Mouse (Mus musculus) hindbrain, embryonic 16.5 days (tissue): ENCODE measurements around the gene Bst1. TPM values are rescaled to one million over a fixed set of nuclear protein-coding genes. Genes with fewer than 3 reads are reported as not detected.

Source experiments
- ATAC-seq: fragments of 200-750 bp; cut with Nextera tagmentation; 2 replicates; pipeline ENCODE4 v1.8.0; 2017; ENCODE audit warnings: moderate TSS enrichment, moderate library complexity
- H3K27ac ChIP-seq: fragments of 300-500 bp; sonication (generic); 2 replicates; pipeline ENCODE4 v1.5.1; 2014; ENCODE audit warnings: low read depth, mild to moderate bottlenecking, control low read depth, low read length, moderate library complexity
- H3K27me3 ChIP-seq: fragments of 300-500 bp; sonication (generic); replicated peaks from 2 replicates; pipeline ENCODE4 v1.6.1; 2014; ENCODE audit warnings: low read length; ENCODE audit not compliant: control insufficient read depth, insufficient read depth
- H3K36me3 ChIP-seq: fragments of 300-500 bp; sonication (generic); 2 replicates; pipeline ENCODE4 v1.6.1; 2014; ENCODE audit warnings: mild to moderate bottlenecking, low read length, moderate library complexity, mixed read lengths; ENCODE audit not compliant: control insufficient read depth, insufficient read depth
- H3K4me1 ChIP-seq: fragments of 300-500 bp; sonication (generic); 2 replicates; pipeline ENCODE4 v1.6.1; 2014; ENCODE audit warnings: low read depth, low read length; ENCODE audit not compliant: control insufficient read depth, insufficient read depth
- H3K4me2 ChIP-seq: fragments of 300-500 bp; sonication (generic); 2 replicates; pipeline ENCODE4 v1.6.1; 2014; ENCODE audit warnings: mild to moderate bottlenecking, low read length, control low read depth, moderate library complexity
- H3K4me3 ChIP-seq: fragments of 300-500 bp; sonication (generic); 2 replicates; pipeline ENCODE4 v1.5.1; 2014; ENCODE audit warnings: mild to moderate bottlenecking, low read length, control low read depth, moderate library complexity
- H3K9ac ChIP-seq: fragments of 300-500 bp; sonication (generic); 2 replicates; pipeline ENCODE4 v1.6.1; 2014; ENCODE audit warnings: low read depth, mild to moderate bottlenecking, control low read depth, low read length, moderate library complexity
- H3K9me3 ChIP-seq: fragments of 300-500 bp; sonication (generic); 2 replicates; pipeline ENCODE4 v1.6.1; 2014; ENCODE audit warnings: mild to moderate bottlenecking, low read length, moderate library complexity; ENCODE audit not compliant: control insufficient read depth
- WGBS: fragments of 180-500 bp; shearing (Covaris S2); extraction: QIAGEN DNeasy Blood & Tissue Kit; methylation state at CpG from one replicate; pipeline ENCODE4 v1.1.7; 2014; 5-methylcytosine and 5-hydroxymethylcytosine counted together
- polyA plus RNA-seq: library from polyadenylated mRNA; unstranded; fragments of >200 nt; fragmentation: Nextera tagmentation; extraction: Ambion mirVana; gene quantifications from 2 replicates; pipeline ENCODE4 v1.2.1, GENCODE M21; 2015

Gene Bst1
- polyA plus RNA-seq, 1 experiment from 2014 or later = not detected

- H3K4me2 ChIP-seq = no peak overlapping the region
- H3K9me3 ChIP-seq = peaks cover 2% of the 10 kb centered on the region; the same call in 1 of the 2 replicates
- H3K4me3 ChIP-seq = no peak overlapping the region
- no peaks in the 10 kb centered on the region for H3K36me3 ChIP-seq
- no peak overlapping the region for H3K9ac ChIP-seq
- H3K27me3 ChIP-seq = no peaks in the 10 kb centered on the region
- peaks cover 4% of the 10 kb centered on the region for H3K4me1 ChIP-seq
- no peak overlapping the region for H3K27ac ChIP-seq
- ATAC-seq = no peak
- WGBS = 95% methylated on average over 4 of the region's 4 CpGs
Observed at GRCm38 (mm10) chr5:43786607-43787006, 32.1 kb upstream of the Bst1 start.

- no peaks in the 10 kb centered on the region for H3K4me1 ChIP-seq
- H3K27ac ChIP-seq = no peak overlapping the region
- H3K9ac ChIP-seq = no peak overlapping the region
- ATAC-seq = no peak
- H3K36me3 ChIP-seq = no peaks in the 10 kb centered on the region
- no peaks in the 10 kb centered on the region for H3K27me3 ChIP-seq
- 82% methylated on average over 9 of the region's 9 CpGs for WGBS
- H3K4me3 ChIP-seq = no peak overlapping the region
- no peak overlapping the region for H3K4me2 ChIP-seq
- H3K9me3 ChIP-seq = peaks cover 2% of the 10 kb centered on the region; the same call in 1 of the 2 replicates
Observed at GRCm38 (mm10) chr5:43787976-43788752, 30.5 kb upstream of the Bst1 start.

DNA sequence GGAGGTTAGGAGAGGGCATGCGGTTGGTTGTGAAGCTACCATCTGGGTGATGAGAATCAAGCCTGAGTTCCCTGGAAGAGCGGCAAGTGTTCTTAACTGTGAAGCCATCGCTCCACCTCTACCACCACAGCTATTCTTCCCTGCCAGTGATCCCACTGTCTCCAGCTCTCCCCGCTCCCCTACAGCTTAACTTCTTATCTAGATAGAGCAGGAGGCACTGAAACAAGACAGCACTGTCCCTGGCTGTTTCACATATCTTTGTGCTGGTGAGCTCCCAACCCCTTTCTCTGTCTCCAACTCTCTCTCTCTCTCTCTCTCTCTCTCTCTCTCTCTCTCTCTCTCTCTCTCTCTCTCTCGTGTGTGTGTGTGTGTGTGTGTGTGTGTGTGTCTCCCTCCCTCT is 26.3 kb upstream of the Bst1 start:
- H3K9ac ChIP-seq = no peak overlapping the region
- no peak overlapping the region for H3K27ac ChIP-seq
- ATAC-seq = no peak
- no peak overlapping the region for H3K4me2 ChIP-seq
- 82% methylated on average over 5 of the region's 5 CpGs for whole genome bisulfite sequencing
- no peaks in the 10 kb centered on the region for H3K4me1 ChIP-seq
- H3K4me3 ChIP-seq = no peak overlapping the region
- H3K36me3 ChIP-seq = no peaks in the 10 kb centered on the region
- H3K27me3 ChIP-seq = no peaks in the 10 kb centered on the region
- peaks cover 2% of the 10 kb centered on the region; the same call in 1 of the 2 replicates for H3K9me3 ChIP-seq

DNA sequence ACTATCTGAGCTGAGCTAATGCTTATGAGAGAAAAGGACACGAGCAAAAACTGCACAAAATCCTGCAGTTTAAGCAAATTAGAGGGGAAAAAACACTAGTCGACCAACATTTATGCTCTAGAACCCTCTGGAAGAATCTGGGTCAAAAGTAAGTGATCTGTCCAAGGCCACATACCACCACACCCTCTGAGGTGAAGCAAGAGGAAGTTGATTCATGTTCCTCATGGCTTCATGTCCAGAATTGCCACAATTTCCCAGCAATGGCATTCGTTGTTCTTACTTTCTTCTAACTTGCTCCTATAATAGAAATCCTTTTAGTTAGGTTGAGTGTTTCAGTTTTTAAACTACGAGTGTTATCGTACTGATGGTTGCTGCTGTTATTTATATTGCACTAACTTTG is 19.2 kb upstream of the Bst1 start:
- Histone ChIP-seq H3K4me1 (no peaks in the 10 kb centered on the region), H3K27ac (no peak overlapping the region), H3K9ac (no peak overlapping the region), H3K27me3 (no peaks in the 10 kb centered on the region), H3K9me3 (no peaks in the 10 kb centered on the region), H3K4me3 (no peak overlapping the region), H3K36me3 (no peaks in the 10 kb centered on the region), H3K4me2 (no peak overlapping the region)
- ATAC-seq = no peak
- WGBS = 89% methylated on average over 5 of the region's 5 CpGs

- 84% methylated on average over 1 of the region's 1 CpGs for WGBS
- no peak for ATAC-seq
- Histone ChIP-seq H3K36me3 (no peaks in the 10 kb centered on the region), H3K27me3 (no peaks in the 10 kb centered on the region), H3K9me3 (no peaks in the 10 kb centered on the region), H3K4me2 (no peak overlapping the region), H3K9ac (no peak overlapping the region), H3K4me3 (no peak overlapping the region), H3K27ac (no peak overlapping the region), H3K4me1 (no peaks in the 10 kb centered on the region)
Observed at GRCm38 (mm10) chr5:43800700-43801099, 18.0 kb upstream of the Bst1 start.

DNA sequence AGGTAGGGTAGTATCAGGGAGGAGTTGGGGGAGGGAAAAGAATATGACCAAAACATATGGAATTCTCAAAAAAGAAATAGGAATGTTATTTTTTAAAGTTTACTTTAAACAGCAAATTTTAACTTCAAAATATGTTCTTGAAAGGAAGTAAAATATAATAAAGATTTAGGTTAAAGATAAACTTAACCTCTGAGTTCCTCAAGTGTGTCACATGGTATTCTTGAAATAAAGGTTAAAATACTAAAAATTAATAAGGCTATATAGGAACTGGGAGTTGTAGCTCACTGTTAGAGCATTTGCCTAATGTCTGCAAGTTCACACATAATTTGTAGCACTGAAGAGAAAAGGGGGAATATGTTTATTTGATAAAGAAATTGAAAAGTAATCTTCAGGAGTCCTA is 17.4 kb upstream of the Bst1 start:
- no peaks in the 10 kb centered on the region for H3K9me3 ChIP-seq
- no peaks in the 10 kb centered on the region for H3K36me3 ChIP-seq
- no peak for ATAC-seq
- H3K4me3 ChIP-seq = no peak overlapping the region
- no peak overlapping the region for H3K4me2 ChIP-seq
- H3K4me1 ChIP-seq = no peaks in the 10 kb centered on the region
- H3K27ac ChIP-seq = no peak overlapping the region
- no peaks in the 10 kb centered on the region for H3K27me3 ChIP-seq
- no peak overlapping the region for H3K9ac ChIP-seq

- H3K36me3 ChIP-seq = no peaks in the 10 kb centered on the region
- ATAC-seq = no peak
- H3K9ac ChIP-seq = no peak overlapping the region
- no peak overlapping the region for H3K4me3 ChIP-seq
- H3K9me3 ChIP-seq = no peaks in the 10 kb centered on the region
- H3K4me1 ChIP-seq = no peaks in the 10 kb centered on the region
- H3K27ac ChIP-seq = no peak overlapping the region
- H3K27me3 ChIP-seq = no peaks in the 10 kb centered on the region
- no peak overlapping the region for H3K4me2 ChIP-seq
- 88% methylated on average over 4 of the region's 4 CpGs for WGBS
Observed at GRCm38 (mm10) chr5:43801798-43802197, 16.9 kb upstream of the Bst1 start.

DNA sequence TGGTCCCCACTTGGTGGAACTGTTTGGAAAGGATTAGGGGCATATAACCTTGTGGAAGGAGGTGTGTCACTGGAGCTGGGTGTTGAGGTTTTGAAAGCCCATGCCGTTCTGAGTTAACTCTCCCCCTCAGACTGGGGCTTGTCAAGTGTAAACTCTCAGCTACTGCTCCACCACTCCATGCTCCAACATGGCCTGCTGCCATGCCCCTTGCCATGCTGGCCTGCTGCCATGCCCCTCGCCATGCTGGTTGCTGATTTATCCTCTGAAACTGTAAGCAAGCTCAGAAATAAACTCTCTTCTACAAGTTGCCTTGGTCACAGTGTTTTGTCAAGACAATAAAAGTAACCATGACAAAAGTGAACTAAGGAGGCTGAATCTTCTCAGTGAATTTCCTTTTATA is 13.3 kb upstream of the Bst1 start:
- peak; percentile 10; the same call in 1 of the 2 replicates for ATAC-seq
- Histone ChIP-seq H3K36me3 (no peaks in the 10 kb centered on the region), H3K4me1 (peaks cover 4% of the 10 kb centered on the region), H3K27ac (no peak overlapping the region), H3K4me3 (no peak overlapping the region), H3K27me3 (no peaks in the 10 kb centered on the region), H3K9me3 (no peaks in the 10 kb centered on the region), H3K4me2 (no peak overlapping the region), H3K9ac (no peak overlapping the region)
- 74% methylated on average over 2 of the region's 2 CpGs for WGBS

GRCm38 (mm10) chr5:43806340-43806739 is 12.3 kb upstream of the Bst1 start:
- WGBS = 94% methylated on average over 7 of the region's 7 CpGs
- H3K27ac ChIP-seq = no peak overlapping the region
- H3K36me3 ChIP-seq = no peaks in the 10 kb centered on the region
- no peak overlapping the region for H3K4me2 ChIP-seq
- ATAC-seq = no peak
- no peaks in the 10 kb centered on the region for H3K9me3 ChIP-seq
- peaks cover 4% of the 10 kb centered on the region for H3K4me1 ChIP-seq
- H3K9ac ChIP-seq = no peak overlapping the region
- H3K27me3 ChIP-seq = no peaks in the 10 kb centered on the region
- H3K4me3 ChIP-seq = no peak overlapping the region
